Mouse (Mus musculus) MEL (cell line): ENCODE data around the gene Mrs2. TPM values are rescaled to one million over a fixed set of nuclear protein-coding genes. Genes with fewer than 3 reads are reported as not detected.

Experiments
- DNase-seq: peaks from one replicate; pipeline ENCODE4 v3.0.0; 2011; ENCODE audit warnings: low read depth, low spot score
- H3K27ac ChIP-seq: 2 replicates; pipeline ENCODE4 v1.5.1; 2012; ENCODE audit warnings: low read depth, mild to moderate bottlenecking, control low read depth, low read length, moderate library complexity; ENCODE audit not compliant: control insufficient read depth
- H3K27me3 ChIP-seq, 2 experiments: fragments of 150-350 bp in 1 of 2; sonication (generic) in 1 of 2; 2 replicates each; pipeline ENCODE4 v1.6.1; 2012; ENCODE audit warnings: low read length in 2 of 2, mild to moderate bottlenecking in 2 of 2, improper control_type of control experiment in 1 of 2, moderate library complexity in 1 of 2; ENCODE audit not compliant: insufficient read depth in 2 of 2, control insufficient read depth in 1 of 2
- H3K36me3 ChIP-seq, 2 experiments: 2 replicates each; pipeline ENCODE4 v1.6.1; 2012 to 2014; ENCODE audit warnings: low read length in 2 of 2, improper control_type of control experiment in 1 of 2, inconsistent platforms in 1 of 2, mild to moderate bottlenecking in 1 of 2; ENCODE audit not compliant: insufficient read depth in 2 of 2, control insufficient read depth in 1 of 2
- H3K4me1 ChIP-seq, 2 experiments: fragments of 150-350 bp in 1 of 2; sonication (generic) in 1 of 2; 2 replicates each; pipeline ENCODE4 v1.6.1; 2012; ENCODE audit warnings: low read length in 2 of 2, improper control_type of control experiment in 1 of 2, mild to moderate bottlenecking in 1 of 2; ENCODE audit not compliant: insufficient read depth in 2 of 2, control insufficient read depth in 1 of 2
- H3K4me3 ChIP-seq, 2 experiments: fragments of 150-350 bp in 1 of 2; sonication (generic) in 1 of 2; 2 replicates each; pipeline ENCODE4 v1.5.1; 2012; ENCODE audit warnings: low read depth in 2 of 2, low read length in 2 of 2, mild to moderate bottlenecking in 2 of 2, moderate library complexity in 2 of 2, control low read depth in 1 of 2, improper control_type of control experiment in 1 of 2; ENCODE audit not compliant: control insufficient read depth in 1 of 2, insufficient read depth in 1 of 2
- H3K79me2 ChIP-seq: 2 replicates; pipeline ENCODE4 v1.6.1; 2012; ENCODE audit warnings: mild to moderate bottlenecking, low read length, moderate library complexity; ENCODE audit not compliant: control insufficient read depth, poor library complexity, insufficient read depth
- H3K9ac ChIP-seq: 2 replicates; pipeline ENCODE4 v1.6.1; 2012; ENCODE audit warnings: low read depth, mild to moderate bottlenecking, control low read depth, low read length, moderate library complexity; ENCODE audit not compliant: control insufficient read depth, poor library complexity, severe bottlenecking
- H3K9me3 ChIP-seq: fragments of 150-350 bp; sonication (generic); replicated peaks from 2 replicates; pipeline ENCODE4 v1.6.1; 2012; ENCODE audit warnings: mild to moderate bottlenecking, low read length, improper control_type of control experiment, moderate library complexity; ENCODE audit not compliant: insufficient read depth
- BHLHE40 ChIP-seq: IDR thresholded peaks from 2 replicates; pipeline ENCODE4 v1.6.1; 2012; ENCODE audit warnings: low read depth, mild to moderate bottlenecking, inconsistent platforms, low read length, improper control_type of control experiment, borderline replicate concordance
- CHD1 ChIP-seq: IDR thresholded peaks from 2 replicates; pipeline ENCODE4 v1.6.1; 2012; ENCODE audit warnings: low read depth, mild to moderate bottlenecking, inconsistent platforms, low read length, improper control_type of control experiment
- CHD2 ChIP-seq: IDR thresholded peaks from 2 replicates; pipeline ENCODE4 v1.6.1; 2011; ENCODE audit warnings: low read length, improper control_type of control experiment
- CTCF ChIP-seq, 3 experiments: IDR thresholded peaks in 2 of 3; conservative IDR thresholded peaks in 1 of 3; 2 replicates each; pipeline ENCODE4 v1.5.1; 2011 to 2012; ENCODE audit warnings: low read length in 3 of 3, low read depth in 2 of 3, mild to moderate bottlenecking in 2 of 3, improper control_type of control experiment in 1 of 3, inconsistent platforms in 1 of 3, mixed read lengths in 1 of 3, moderate library complexity in 1 of 3; ENCODE audit not compliant: control insufficient read depth in 1 of 3, insufficient read depth in 1 of 3, poor library complexity in 1 of 3, severe bottlenecking in 1 of 3
- E2F4 ChIP-seq: IDR thresholded peaks from 2 replicates; pipeline ENCODE4 v1.6.1; 2011; ENCODE audit warnings: low read depth, low read length, improper control_type of control experiment, borderline replicate concordance
- EP300 ChIP-seq, 2 experiments: IDR thresholded peaks; 2 replicates each; pipeline ENCODE4 v1.6.1; 2011; ENCODE audit warnings: improper control_type of control experiment in 2 of 2, low read length in 2 of 2, low read depth in 1 of 2, mild to moderate bottlenecking in 1 of 2
- ETS1 ChIP-seq: IDR thresholded peaks from 2 replicates; pipeline ENCODE4 v1.6.1; 2012; ENCODE audit warnings: low read depth, mild to moderate bottlenecking, inconsistent platforms, low read length, improper control_type of control experiment, moderate library complexity
- GABPA ChIP-seq: IDR thresholded peaks from 2 replicates; pipeline ENCODE4 v1.6.1; 2012; ENCODE audit warnings: low read depth, mild to moderate bottlenecking, inconsistent platforms, low read length, improper control_type of control experiment, moderate library complexity
- GATA1 ChIP-seq: IDR thresholded peaks from 2 replicates; pipeline ENCODE4 v1.6.1; 2011; ENCODE audit warnings: low read depth, low read length, improper control_type of control experiment
- HCFC1 ChIP-seq: IDR thresholded peaks from 2 replicates; pipeline ENCODE4 v1.6.1; 2012; ENCODE audit warnings: low read depth, mild to moderate bottlenecking, inconsistent platforms, low read length, improper control_type of control experiment, moderate library complexity
- JUND ChIP-seq: IDR thresholded peaks from 2 replicates; pipeline ENCODE4 v1.6.1; 2011; ENCODE audit warnings: low read depth, mild to moderate bottlenecking, improper control_type of control experiment, low read length
- KAT2A ChIP-seq: conservative IDR thresholded peaks from 2 replicates; pipeline ENCODE4 v1.6.1; 2012; ENCODE audit warnings: low read depth, low read length, improper control_type of control experiment, inconsistent platforms
- MAFK ChIP-seq: IDR thresholded peaks from 2 replicates; pipeline ENCODE4 v1.6.1; 2011; ENCODE audit warnings: low read depth, mild to moderate bottlenecking, low read length, improper control_type of control experiment, borderline replicate concordance
- MAX ChIP-seq: IDR thresholded peaks from 2 replicates; pipeline ENCODE4 v1.6.1; 2011; ENCODE audit warnings: low read length, improper control_type of control experiment
- MAZ ChIP-seq: IDR thresholded peaks from 2 replicates; pipeline ENCODE4 v1.6.1; 2012; ENCODE audit warnings: low read depth, mild to moderate bottlenecking, inconsistent platforms, low read length, improper control_type of control experiment
- MEF2A ChIP-seq: IDR thresholded peaks from 2 replicates; pipeline ENCODE4 v1.6.1; 2014; ENCODE audit warnings: low read depth, mild to moderate bottlenecking, inconsistent platforms, low read length, improper control_type of control experiment; ENCODE audit not compliant: poor library complexity, insufficient replicate concordance, severe bottlenecking; ENCODE audit errors: extremely low read depth
- MXI1 ChIP-seq: IDR thresholded peaks from 2 replicates; pipeline ENCODE4 v1.6.1; 2011; ENCODE audit warnings: mild to moderate bottlenecking, low read depth, low read length, improper control_type of control experiment
- MYB ChIP-seq: IDR thresholded peaks from 2 replicates; pipeline ENCODE4 v1.6.1; 2011; ENCODE audit warnings: mild to moderate bottlenecking, low read depth, low read length, improper control_type of control experiment
- MYC ChIP-seq: IDR thresholded peaks from 2 replicates; pipeline ENCODE4 v1.6.1; 2011; ENCODE audit warnings: low read depth, mild to moderate bottlenecking, low read length, improper control_type of control experiment, moderate library complexity
- NELFE ChIP-seq: IDR thresholded peaks from 2 replicates; pipeline ENCODE4 v1.6.1; 2011; ENCODE audit warnings: low read depth, low read length, improper control_type of control experiment
- NRF1 ChIP-seq: IDR thresholded peaks from 2 replicates; pipeline ENCODE4 v1.6.1; 2014; ENCODE audit warnings: low read depth, mild to moderate bottlenecking, inconsistent platforms, low read length, improper control_type of control experiment, moderate library complexity; ENCODE audit not compliant: poor library complexity, insufficient read depth, severe bottlenecking
- POLR2A ChIP-seq, 2 experiments: IDR thresholded peaks; 2 replicates each; pipeline ENCODE4 v1.6.1; 2011 to 2012; ENCODE audit warnings: low read length in 2 of 2, mild to moderate bottlenecking in 2 of 2, control low read depth in 1 of 2, improper control_type of control experiment in 1 of 2, low read depth in 1 of 2, moderate library complexity in 1 of 2; ENCODE audit not compliant: control insufficient read depth in 1 of 2, insufficient read depth in 1 of 2, poor library complexity in 1 of 2
- POLR2AphosphoS2 ChIP-seq: IDR thresholded peaks from 2 replicates; pipeline ENCODE4 v1.6.1; 2011; ENCODE audit warnings: low read length, improper control_type of control experiment
- POLR2AphosphoS5 ChIP-seq: IDR thresholded peaks from 2 replicates; pipeline ENCODE4 v1.6.1; 2012; ENCODE audit warnings: low read depth, borderline replicate concordance, mild to moderate bottlenecking, inconsistent platforms, low read length, moderate library complexity, mixed read lengths
- RAD21 ChIP-seq: IDR thresholded peaks from 2 replicates; pipeline ENCODE4 v1.6.1; 2011; ENCODE audit warnings: mild to moderate bottlenecking, low read depth, low read length, improper control_type of control experiment
- RCOR1 ChIP-seq: IDR thresholded peaks from 2 replicates; pipeline ENCODE4 v1.6.1; 2012; ENCODE audit warnings: low read depth, mild to moderate bottlenecking, inconsistent platforms, low read length, improper control_type of control experiment
- SIN3A ChIP-seq: IDR thresholded peaks from 2 replicates; pipeline ENCODE4 v1.6.1; 2012; ENCODE audit warnings: low read length, improper control_type of control experiment, inconsistent platforms
- SMC3 ChIP-seq: IDR thresholded peaks from 2 replicates; pipeline ENCODE4 v1.6.1; 2011; ENCODE audit warnings: low read depth, low read length, improper control_type of control experiment
- TAL1 ChIP-seq: IDR thresholded peaks from 2 replicates; pipeline ENCODE4 v1.6.1; 2012; ENCODE audit warnings: mild to moderate bottlenecking, inconsistent platforms, low read length, moderate library complexity, mixed read lengths
- TBP ChIP-seq: IDR thresholded peaks from 2 replicates; pipeline ENCODE4 v1.8.0; 2011; ENCODE audit warnings: low read depth, low read length, improper control_type of control experiment
- TCF12 ChIP-seq: IDR thresholded peaks from 2 replicates; pipeline ENCODE4 v1.6.1; 2014; ENCODE audit warnings: low read depth, mild to moderate bottlenecking, inconsistent platforms, low read length, improper control_type of control experiment, moderate library complexity
- UBTF ChIP-seq: IDR thresholded peaks from 2 replicates; pipeline ENCODE4 v1.6.1; 2012; ENCODE audit warnings: low read depth, mild to moderate bottlenecking, inconsistent platforms, low read length, improper control_type of control experiment, moderate library complexity, borderline replicate concordance; ENCODE audit not compliant: insufficient read depth
- USF1 ChIP-seq: IDR thresholded peaks from 2 replicates; pipeline ENCODE4 v1.6.1; 2014; ENCODE audit warnings: low read depth, mild to moderate bottlenecking, inconsistent platforms, low read length, improper control_type of control experiment, moderate library complexity
- USF2 ChIP-seq, 2 experiments: IDR thresholded peaks; 2 replicates each; pipeline ENCODE4 v1.6.1; 2011 to 2012; ENCODE audit warnings: improper control_type of control experiment in 2 of 2, low read length in 2 of 2, borderline replicate concordance in 1 of 2, inconsistent platforms in 1 of 2, low read depth in 1 of 2, mild to moderate bottlenecking in 1 of 2; ENCODE audit not compliant: insufficient read depth in 1 of 2
- ZC3H11A ChIP-seq: IDR thresholded peaks from 2 replicates; pipeline ENCODE4 v1.6.1; 2012; ENCODE audit warnings: low read depth, mild to moderate bottlenecking, inconsistent platforms, low read length, improper control_type of control experiment
- ZKSCAN1 ChIP-seq: IDR thresholded peaks from 2 replicates; pipeline ENCODE4 v1.6.1; 2012; ENCODE audit warnings: low read depth, mild to moderate bottlenecking, inconsistent platforms, low read length, improper control_type of control experiment, moderate library complexity
- ZMIZ1 ChIP-seq: IDR thresholded peaks from 2 replicates; pipeline ENCODE4 v1.6.1; 2012; ENCODE audit warnings: low read depth, mild to moderate bottlenecking, inconsistent platforms, low read length, improper control_type of control experiment, moderate library complexity
- ZNF384 ChIP-seq: IDR thresholded peaks from 2 replicates; pipeline ENCODE4 v1.6.1; 2012; ENCODE audit warnings: low read depth, mild to moderate bottlenecking, inconsistent platforms, low read length, improper control_type of control experiment
- polyA plus RNA-seq, 2 experiments: library from polyadenylated mRNA; stranded (reverse) in 1 of 2; unstranded in 1 of 2; fragments of >175 nt in 1 of 2; fragments of >200 nt in 1 of 2; gene quantifications; 2 replicates each; pipeline versions ENCODE4 v1.2.1 to v1.2.4; 2012; ENCODE audit warnings: low replicate concordance in 2 of 2, low read depth in 1 of 2; ENCODE audit not compliant: insufficient read length in 2 of 2, insufficient read depth in 1 of 2, missing spikeins in 1 of 2
- total RNA-seq: library from RNA; depleted of rRNA; stranded (reverse); fragments of 300-350 nt; gene quantifications from 2 replicates; pipeline ENCODE4 v1.2.3, GENCODE M21; 2012

The Mrs2 gene
- total and polyA plus RNA-seq, 3 experiments: 16.6 to 45.4 TPM; not detected in 1

DNA sequence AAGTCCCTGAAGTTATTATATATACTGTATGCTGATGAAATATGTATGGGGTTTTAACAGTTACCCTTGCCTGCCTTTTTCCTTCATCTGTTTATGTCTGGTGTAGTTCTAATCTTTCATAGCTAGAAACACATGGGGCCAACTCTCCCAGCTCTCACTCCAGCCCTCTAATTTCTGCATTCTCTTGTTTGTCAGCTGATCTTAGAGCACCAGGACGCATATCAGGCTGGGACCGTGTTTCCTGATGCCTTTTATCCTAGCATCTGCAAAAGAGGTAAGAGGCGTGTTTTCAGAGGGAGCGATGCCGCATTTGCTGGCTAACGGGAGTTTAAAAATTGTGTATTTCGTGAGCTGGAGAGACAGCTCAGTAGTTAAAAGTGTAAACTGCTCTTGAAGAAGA, 67.5 kb downstream of the Mrs2 start:
- peaks cover 0 to 7% of the 10 kb centered on the region in 2 experiments; a peak in 2 of 4 replicates for H3K36me3 ChIP-seq
- TF ChIP-seq USF1: peak; percentile 64; the same call in 1 of the 2 replicates
- no peak for TF ChIP-seq RAD21
- TF ChIP-seq ZKSCAN1: no peak
- no peak for TF ChIP-seq E2F4
- no peak for TF ChIP-seq CTCF (IDR thresholded peaks at IDR 0.05 in 2 of 3, conservative IDR thresholded peaks at IDR 0.05 in 1 of 3; ENCODE audit: control insufficient read depth in 1 of 3, insufficient read depth in 1 of 3, low read depth in 2 of 3, low read length in 3 of 3, poor library complexity in 1 of 3, severe bottlenecking in 1 of 3)
- TF ChIP-seq SMC3: no peak
- TF ChIP-seq MYC: no peak
- TF ChIP-seq ETS1: peak; percentile 90
- no peak for TF ChIP-seq TBP
- no peak for TF ChIP-seq POLR2AphosphoS2
- TF ChIP-seq MEF2A: no peak
- no peak for TF ChIP-seq RCOR1
- peak; percentile 52; the same call in 1 of the 2 replicates for TF ChIP-seq MXI1
- no peak for TF ChIP-seq POLR2A (IDR thresholded peaks at IDR 0.05; ENCODE audit: control insufficient read depth in 1 of 2, insufficient read depth in 1 of 2, low read depth in 1 of 2, low read length in 2 of 2, poor library complexity in 1 of 2)
- peak; percentile 76; the same call in 1 of the 2 replicates for TF ChIP-seq TCF12
- TF ChIP-seq ZC3H11A: no peak
- TF ChIP-seq ZMIZ1: no peak
- TF ChIP-seq EP300 (IDR thresholded peaks at IDR 0.05; ENCODE audit: low read depth in 1 of 2, low read length in 2 of 2): peak; percentile 76
- TF ChIP-seq CHD2: no peak
- no peak for TF ChIP-seq MAFK
- TF ChIP-seq GABPA: no peak
- 0 out of 2 replicates have a peak, but pooled peaks have one; percentile 36 for TF ChIP-seq MAX
- no peak for TF ChIP-seq POLR2AphosphoS5
- TF ChIP-seq GATA1: no peak; the same call in 1 of the 2 replicates
- TF ChIP-seq MAZ: no peak
- no peak for TF ChIP-seq BHLHE40
- no peak for TF ChIP-seq HCFC1
- no peak for TF ChIP-seq NRF1
- TF ChIP-seq CHD1: no peak
- no peak for TF ChIP-seq UBTF
- no peak for TF ChIP-seq ZNF384
- TF ChIP-seq JUND: no peak
- TF ChIP-seq KAT2A: 0 out of 2 replicates have a peak, but pooled peaks have one; percentile 20
- no peak for TF ChIP-seq NELFE
- peak; percentile 43 for TF ChIP-seq TAL1
- no peak for TF ChIP-seq MYB
- TF ChIP-seq SIN3A: peak; percentile 64; the same call in 1 of the 2 replicates
- TF ChIP-seq USF2 (IDR thresholded peaks at IDR 0.05; ENCODE audit: borderline replicate concordance in 1 of 2, insufficient read depth in 1 of 2, low read depth in 1 of 2, low read length in 2 of 2): no peak

More for the DNA sequence above, 67.5 kb downstream of the Mrs2 start:
- Histone ChIP-seq H3K4me1 (peaks cover 2 to 11% of the 10 kb centered on the region in 2 experiments; a peak in 3 of 4 replicates), H3K9ac (peak overlapping the region; percentile 22; the same call in 1 of the 2 replicates), H3K79me2 (no peaks in the 10 kb centered on the region), H3K9me3 (no peaks in the 10 kb centered on the region), H3K27ac (peak overlapping the region; percentile 25), H3K4me3 (peak overlapping the region; percentile 35 to 36), H3K27me3 (no peaks in the 10 kb centered on the region; a peak in 1 of 4 replicates)
- DNase-seq: peak; percentile 82
